Mouse (Mus musculus) lung, embryonic 14.5 days (tissue): Measurements from ENCODE around the gene Ypel3. TPM values are rescaled to one million over a fixed set of nuclear protein-coding genes. Genes with fewer than 3 reads are reported as not detected.
A peak's percentile ranks its signal among the peaks of the same experiment; 100 is the strongest.

Experiments
- ATAC-seq: fragments of 200-750 bp; cut with Nextera tagmentation; 2 replicates; pipeline ENCODE4 v1.8.0; 2017; ENCODE audit warnings: mild to moderate bottlenecking, moderate TSS enrichment, moderate library complexity; ENCODE audit not compliant: insufficient read depth
- DNase-seq: peaks from one replicate; pipeline ENCODE4 v3.0.0-alpha.2; 2015
- H3K27ac ChIP-seq: fragments of 300-500 bp; sonication (generic); 2 replicates; pipeline ENCODE4 v1.5.1; 2014; ENCODE audit warnings: low read depth, mild to moderate bottlenecking, moderate library complexity
- H3K27me3 ChIP-seq: fragments of 300-500 bp; sonication (generic); 2 replicates; pipeline ENCODE4 v1.6.1; 2014; ENCODE audit warnings: low read length, control low read depth; ENCODE audit not compliant: insufficient read depth
- H3K36me3 ChIP-seq: fragments of 300-500 bp; sonication (generic); 2 replicates; pipeline ENCODE4 v1.6.1; 2014; ENCODE audit warnings: control low read depth; ENCODE audit not compliant: insufficient read depth
- H3K4me1 ChIP-seq: fragments of 300-500 bp; sonication (generic); 2 replicates; pipeline ENCODE4 v1.6.1; 2014; ENCODE audit warnings: antibody characterized with exemption, control low read depth; ENCODE audit not compliant: insufficient read depth
- H3K4me2 ChIP-seq: fragments of 300-500 bp; sonication (generic); 2 replicates; pipeline ENCODE4 v1.6.1; 2014; ENCODE audit warnings: mild to moderate bottlenecking
- H3K4me3 ChIP-seq: fragments of 300-500 bp; sonication (generic); 2 replicates; pipeline ENCODE4 v1.5.1; 2014; ENCODE audit warnings: low read depth, low read length
- H3K9ac ChIP-seq: fragments of 300-500 bp; sonication (generic); 2 replicates; pipeline ENCODE4 v1.6.1; 2014
- H3K9me3 ChIP-seq: fragments of 300-500 bp; sonication (generic); 2 replicates; pipeline ENCODE4 v1.6.1; 2016; ENCODE audit warnings: low read depth, low read length, control low read depth
- CTCF ChIP-seq: IDR thresholded peaks from 2 replicates; pipeline ENCODE4 v1.5.1; 2016; ENCODE audit warnings: antibody characterized with exemption, low read depth
- WGBS: fragments of 180-500 bp; shearing (Covaris S2); extraction: QIAGEN DNeasy Blood & Tissue Kit; methylation state at CpG from one replicate; pipeline ENCODE4 v1.1.7; 2014; 5-methylcytosine and 5-hydroxymethylcytosine counted together
- polyA plus RNA-seq: library from polyadenylated mRNA; unstranded; fragments of >200 nt; fragmentation: Nextera tagmentation; extraction: Ambion mirVana; gene quantifications from 2 replicates; pipeline ENCODE4 v1.2.1, GENCODE M21; 2014

Gene Ypel3
- polyA plus RNA-seq, 1 experiment from 2014 or later, result 91.2 TPM

DNA sequence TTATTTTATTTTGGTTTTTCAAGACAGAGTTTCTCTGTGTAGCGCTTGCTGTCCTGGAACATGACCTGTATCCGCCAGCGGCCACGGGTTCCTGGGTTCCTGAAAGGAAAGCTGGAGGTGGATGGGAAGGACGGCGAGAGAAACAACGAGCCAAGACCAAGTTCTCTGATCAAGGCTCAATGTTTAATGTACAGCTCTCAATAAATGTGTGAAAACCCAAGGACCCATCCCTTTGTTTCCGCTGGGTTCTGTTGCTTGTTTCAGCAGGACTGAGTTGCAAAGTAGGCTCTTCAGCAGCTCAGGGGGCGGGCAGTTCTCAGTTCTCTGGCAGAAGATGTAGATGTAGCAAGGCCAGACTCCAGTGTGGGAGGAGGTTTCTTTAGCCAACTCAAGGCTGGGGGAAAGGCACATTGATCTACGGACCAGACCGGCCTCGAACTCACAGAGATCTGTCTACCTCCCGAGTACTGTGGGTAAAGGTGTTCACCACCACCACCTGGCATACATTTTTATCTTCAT lies 34.7 kb upstream of the Ypel3 start:
- Histone ChIP-seq H3K4me3 (no peak overlapping the region), H3K27ac (no peak overlapping the region), H3K4me1 (no peaks in the 10 kb centered on the region), H3K27me3 (no peaks in the 10 kb centered on the region), H3K4me2 (no peak overlapping the region), H3K36me3 (no peaks in the 10 kb centered on the region), H3K9ac (no peak overlapping the region), H3K9me3 (no peaks in the 10 kb centered on the region)
- TF ChIP-seq CTCF, result no peak
- DNase-seq (no peak), ATAC-seq (no peak)
- WGBS, result 87% methylated on average over 13 of the region's 13 CpGs

- no peak for TF ChIP-seq CTCF
- H3K9me3 ChIP-seq, result no peaks in the 10 kb centered on the region
- no peak overlapping the region for H3K27ac ChIP-seq
- no peak overlapping the region for H3K9ac ChIP-seq
- ATAC-seq (no peak), DNase-seq (no peak)
- no peaks in the 10 kb centered on the region for H3K27me3 ChIP-seq
- no peaks in the 10 kb centered on the region for H3K4me1 ChIP-seq
- H3K4me3 ChIP-seq, result no peak overlapping the region
- H3K4me2 ChIP-seq, result no peak overlapping the region
- no peaks in the 10 kb centered on the region for H3K36me3 ChIP-seq
- WGBS, result 81% methylated on average over 12 of the region's 12 CpGs
Observed at GRCm38 (mm10) chr7:126746066-126746465, 30.7 kb upstream of the Ypel3 start.

DNA sequence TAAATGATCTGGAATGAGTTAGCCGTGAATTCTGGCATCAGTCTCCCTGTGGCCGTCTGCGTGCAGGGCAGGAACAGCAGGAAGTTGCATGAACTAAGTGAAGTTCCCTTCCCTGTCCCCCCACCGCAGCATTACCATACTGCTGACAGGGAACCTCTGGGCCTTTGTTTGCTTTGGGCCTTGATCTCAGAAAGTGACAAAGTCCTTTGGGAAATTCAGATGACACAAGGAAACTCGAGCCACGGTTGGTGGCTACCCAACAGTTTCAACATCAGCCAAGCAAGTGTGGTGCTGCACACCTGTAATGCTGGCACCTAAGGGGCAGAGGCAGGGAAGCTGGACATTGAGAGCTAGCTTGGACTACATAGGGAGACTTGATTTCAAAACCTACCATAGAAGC lies 30.0 kb upstream of the Ypel3 start:
- ATAC-seq, result no peak
- H3K36me3 ChIP-seq, result no peaks in the 10 kb centered on the region
- no peak overlapping the region for H3K9ac ChIP-seq
- 18% methylated on average over 6 of the region's 6 CpGs for WGBS
- H3K27me3 ChIP-seq, result no peaks in the 10 kb centered on the region
- no peak overlapping the region for H3K27ac ChIP-seq
- H3K4me1 ChIP-seq, result no peaks in the 10 kb centered on the region
- no peak for TF ChIP-seq CTCF
- H3K9me3 ChIP-seq, result no peaks in the 10 kb centered on the region
- no peak overlapping the region for H3K4me3 ChIP-seq
- DNase-seq, result no peak
- no peak overlapping the region for H3K4me2 ChIP-seq

- no peak for ATAC-seq
- Histone ChIP-seq H3K9me3 (no peaks in the 10 kb centered on the region), H3K36me3 (no peaks in the 10 kb centered on the region), H3K9ac (no peak overlapping the region), H3K4me3 (no peak overlapping the region), H3K4me1 (no peaks in the 10 kb centered on the region), H3K4me2 (no peak overlapping the region), H3K27ac (0 out of 2 replicates have a peak overlapping the region, but pooled peaks have one; percentile 24), H3K27me3 (no peaks in the 10 kb centered on the region)
- WGBS, result 65% methylated on average over 7 of the region's 7 CpGs
- DNase-seq, result no peak
- TF ChIP-seq CTCF, result no peak
Observed at GRCm38 (mm10) chr7:126748824-126749223, 27.9 kb upstream of the Ypel3 start.

DNA sequence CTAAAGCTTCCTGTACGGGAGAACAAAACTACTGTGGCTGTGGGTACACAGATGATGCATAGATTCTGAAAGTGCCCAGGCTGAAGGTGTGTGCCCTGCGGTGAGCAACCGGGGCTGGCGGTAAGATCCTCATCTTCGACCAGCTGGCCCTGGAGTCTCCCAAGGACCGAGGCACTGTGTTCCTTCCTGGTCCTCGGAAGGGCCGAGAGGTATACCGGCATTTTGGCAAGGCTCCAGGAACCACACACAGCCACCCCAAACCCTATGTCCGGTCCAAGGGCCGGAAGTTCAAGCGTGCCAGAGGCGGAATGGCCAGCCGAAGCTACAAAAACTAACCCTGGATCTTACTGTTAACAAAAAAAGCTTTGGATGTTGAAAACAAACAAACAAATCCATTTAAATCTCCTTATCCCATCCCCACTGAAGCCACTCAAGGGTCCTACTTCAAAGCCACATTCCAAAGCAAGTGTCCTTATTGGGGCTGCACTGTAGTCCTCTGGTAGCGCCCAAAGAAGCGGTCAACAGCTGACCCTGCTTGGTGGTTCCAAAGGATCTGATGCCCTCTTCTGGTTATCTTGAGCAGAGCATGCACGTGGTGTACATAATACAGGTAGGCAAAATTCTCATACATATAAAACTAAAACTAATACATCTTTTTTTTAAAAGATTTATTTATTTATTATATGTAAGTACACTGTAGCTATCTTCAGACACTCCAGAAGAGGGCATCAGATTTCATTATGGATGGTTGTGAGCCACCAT lies 27.0 kb upstream of the Ypel3 start:
- H3K9me3 ChIP-seq, result no peaks in the 10 kb centered on the region
- no peak overlapping the region for H3K4me2 ChIP-seq
- H3K36me3 ChIP-seq, result no peaks in the 10 kb centered on the region
- ATAC-seq (no peak), DNase-seq (no peak)
- H3K27ac ChIP-seq, result no peak overlapping the region
- H3K4me1 ChIP-seq, result no peaks in the 10 kb centered on the region
- no peak for TF ChIP-seq CTCF
- no peak overlapping the region for H3K4me3 ChIP-seq
- 88% methylated on average over 17 of the region's 17 CpGs for WGBS
- no peaks in the 10 kb centered on the region for H3K27me3 ChIP-seq
- H3K9ac ChIP-seq, result no peak overlapping the region

- no peaks in the 10 kb centered on the region for H3K27me3 ChIP-seq
- H3K9me3 ChIP-seq, result no peaks in the 10 kb centered on the region
- no peak overlapping the region for H3K4me3 ChIP-seq
- ATAC-seq (peak; percentile 72), DNase-seq (peak; percentile 95)
- H3K4me1 ChIP-seq, result no peaks in the 10 kb centered on the region
- H3K4me2 ChIP-seq, result peak overlapping the region; percentile 40
- peak overlapping the region; percentile 44; the same call in 1 of the 2 replicates for H3K9ac ChIP-seq
- H3K27ac ChIP-seq, result peak overlapping the region; percentile 72; the same call in 1 of the 2 replicates
- no peaks in the 10 kb centered on the region for H3K36me3 ChIP-seq
- 3% methylated on average over 9 of the region's 9 CpGs for WGBS
- TF ChIP-seq CTCF, result peak; percentile 90
Observed at GRCm38 (mm10) chr7:126754866-126755265, 21.9 kb upstream of the Ypel3 start.

- TF ChIP-seq CTCF, result no peak
- ATAC-seq, result no peak
- no peak overlapping the region for H3K4me2 ChIP-seq
- no peak for DNase-seq
- no peaks in the 10 kb centered on the region for H3K27me3 ChIP-seq
- H3K9me3 ChIP-seq, result no peaks in the 10 kb centered on the region
- 60% methylated on average over 7 of the region's 7 CpGs for WGBS
- H3K9ac ChIP-seq, result no peak overlapping the region
- H3K36me3 ChIP-seq, result peaks cover 25% of the 10 kb centered on the region
- no peak overlapping the region for H3K4me3 ChIP-seq
- H3K27ac ChIP-seq, result no peak overlapping the region
- peaks cover 14% of the 10 kb centered on the region for H3K4me1 ChIP-seq
Observed at GRCm38 (mm10) chr7:126758539-126758938, 18.2 kb upstream of the Ypel3 start.
